ENCODE assay signal across 22 mouse cellular contexts in genomic region chr14:62311672-62312071, GRCm38 (mm10). TPM values are rescaled to one million over a fixed set of nuclear protein-coding genes. Genes with fewer than 3 reads are reported as not detected.
"Had no signal": no experiment of that assay in that cellular context is flagged by ENCODE, and none has a peak within 500 bp of the region (broad histone marks: within the 10 kb centered on the region; RNA-seq: fewer than 3 reads in every experiment).

No protein-coding gene starts in this region.

- H3K9me3 ChIP-seq: liver, embryonic 15.5 days; lung, embryonic 15.5 days; midbrain, embryonic 13.5 days; neural tube, embryonic 13.5 days; neural tube, embryonic 15.5 days had no signal

- H3K4me2 ChIP-seq: liver, embryonic 15.5 days; lung, embryonic 15.5 days; midbrain, embryonic 11.5 days; midbrain, embryonic 13.5 days; neural tube, embryonic 13.5 days; neural tube, embryonic 15.5 days had no signal

- H3K9ac ChIP-seq: liver, embryonic 15.5 days; liver, postnatal 0 days; lung, embryonic 15.5 days; midbrain, embryonic 13.5 days; neural tube, embryonic 13.5 days; neural tube, embryonic 15.5 days had no signal

- H3K27ac ChIP-seq: liver, embryonic 15.5 days; lung, embryonic 15.5 days; macrophage; midbrain, embryonic 13.5 days; neural tube, embryonic 13.5 days; neural tube, embryonic 15.5 days had no signal

- DNase-seq: liver, postnatal 0 days; lung, adult 2 months; lung, postnatal 14 days; lung, postnatal 36 days; retina, postnatal 1 day; right cerebral cortex, adult 18-20 months; right cerebral cortex, postnatal 25 days; right cerebral cortex, postnatal 4 days; spleen, adult 18-20 months; thymus, adult 18-20 months; thymus, postnatal 36 days had no signal

- H3K36me3 ChIP-seq: liver, embryonic 15.5 days; lung, embryonic 15.5 days; midbrain, embryonic 13.5 days; neural tube, embryonic 13.5 days; neural tube, embryonic 15.5 days had no signal

- H3K4me3 ChIP-seq: liver, embryonic 15.5 days; lung, embryonic 15.5 days; midbrain, embryonic 13.5 days; myocyte; neural tube, embryonic 13.5 days; neural tube, embryonic 15.5 days had no signal

- H3K4me1 ChIP-seq: liver, embryonic 15.5 days; lung, embryonic 15.5 days had no signal

- ATAC-seq: liver, postnatal 0 days; lung, postnatal 0 days; midbrain, embryonic 13.5 days; midbrain, embryonic 16.5 days had no signal

- H3K27me3 ChIP-seq: liver, embryonic 15.5 days; lung, embryonic 15.5 days; midbrain, embryonic 13.5 days; neural tube, embryonic 13.5 days; neural tube, embryonic 15.5 days had no signal

RNA-seq across cellular contexts. Expression of gene Dleu7, which starts 18.8 kb away (rescaled TPM):
- total RNA-seq: megakaryocyte, adult 5-6 weeks had no signal
- polyA plus RNA-seq: lung, adult 2 months; macrophage had no signal
